Mouse (Mus musculus): ENCODE data around the gene Cbs. TPM values are rescaled to one million over a fixed set of nuclear protein-coding genes. Genes with fewer than 3 reads are reported as not detected.
A peak's percentile ranks its signal among the peaks of the same experiment; 100 is the strongest.
"Not testable (repeated sequence)": the region's sequence is repeated elsewhere in the genome, so short reads cannot be mapped to it uniquely, and the experiment has no call there.

Cbs gene
- total RNA-seq, 2 experiments from 2014 or later: 0.32 to 1.9 TPM

DNA sequence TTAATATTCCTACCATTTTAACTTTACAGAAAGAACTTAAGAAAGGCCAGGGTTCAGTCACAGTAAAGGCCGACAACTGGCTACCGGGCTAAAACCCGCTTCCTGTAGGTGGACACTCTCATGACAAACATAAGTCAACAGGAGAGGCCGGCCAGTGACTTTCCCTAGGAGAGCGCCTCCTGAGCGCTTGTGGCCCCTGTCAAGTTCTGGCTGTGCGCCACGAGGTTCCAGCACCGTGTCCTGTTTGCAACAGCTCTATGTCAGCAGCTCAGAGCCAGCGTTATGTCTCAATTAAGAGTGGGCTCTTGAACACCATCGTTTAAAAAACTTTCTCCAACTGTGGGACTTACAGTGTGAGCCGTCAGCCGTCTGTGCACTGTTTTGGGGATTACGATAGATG is 15.1 kb upstream of the Cbs start:
- intact Hi-C loops (cut with DNase I): no loop called here
- DNase-seq: peak; percentile 14 to 23

DNA sequence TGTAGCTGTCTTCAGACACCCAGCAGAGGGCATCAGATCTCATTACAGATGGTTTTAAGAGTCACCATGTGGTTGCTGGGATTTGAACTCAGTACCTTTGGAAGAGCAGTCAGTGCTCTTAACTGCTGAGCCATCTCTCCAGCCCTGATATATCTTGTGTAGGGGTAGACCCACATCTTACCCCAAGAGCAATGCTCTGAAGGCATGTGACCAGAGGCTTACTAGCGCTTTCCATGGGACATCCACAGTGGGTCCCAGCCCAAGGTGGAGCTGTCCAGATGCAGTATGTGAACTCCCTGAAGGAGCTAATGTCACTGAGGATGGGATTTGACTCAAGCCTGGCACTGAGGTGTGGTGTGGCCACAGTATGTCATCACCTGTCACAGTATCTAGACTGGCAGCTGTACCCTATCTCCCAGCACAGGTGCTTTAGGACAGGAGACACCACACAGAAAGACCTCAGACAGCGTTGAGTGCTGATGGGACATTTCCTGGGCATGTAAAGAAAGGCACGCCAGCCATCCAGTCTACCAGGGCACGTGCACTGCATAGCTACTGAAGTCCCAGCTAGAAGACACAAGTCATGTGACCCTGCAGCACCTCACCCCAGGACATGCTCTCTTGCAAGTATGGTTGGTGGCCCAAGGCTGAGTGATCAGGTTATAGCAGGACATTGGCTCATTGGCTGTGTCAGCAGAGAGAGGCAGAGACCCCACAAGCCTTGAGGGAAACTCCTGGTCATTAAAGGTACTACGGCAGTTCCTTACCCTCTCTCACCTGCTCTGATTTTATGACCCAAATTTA is 9.4 kb upstream of the Cbs start:
- intact Hi-C loops (cut with DNase I): no loop called here
- DNase-seq: no peak

DNA sequence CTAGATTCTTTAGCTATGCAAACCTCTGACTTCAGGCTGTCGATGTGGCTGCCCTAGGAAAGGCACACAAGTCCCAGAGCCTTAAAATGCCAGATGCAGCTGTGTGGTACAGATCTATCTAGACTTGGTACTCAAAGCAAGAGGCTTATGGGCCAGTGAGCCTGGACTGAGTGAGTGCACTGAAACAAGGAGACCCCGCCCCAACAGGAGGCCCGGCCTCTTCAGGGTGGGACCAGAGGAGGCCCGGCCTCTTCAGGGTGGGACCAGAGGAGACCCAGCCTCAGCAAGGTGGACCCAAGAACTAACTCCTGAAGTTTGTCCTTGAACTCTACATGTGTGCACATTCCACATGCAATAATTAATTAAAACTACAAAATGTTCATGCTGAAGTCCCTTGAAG is 5.9 kb upstream of the Cbs start:
- DNase-seq: no peak
- intact Hi-C loops (cut with DNase I): no loop called here

DNA sequence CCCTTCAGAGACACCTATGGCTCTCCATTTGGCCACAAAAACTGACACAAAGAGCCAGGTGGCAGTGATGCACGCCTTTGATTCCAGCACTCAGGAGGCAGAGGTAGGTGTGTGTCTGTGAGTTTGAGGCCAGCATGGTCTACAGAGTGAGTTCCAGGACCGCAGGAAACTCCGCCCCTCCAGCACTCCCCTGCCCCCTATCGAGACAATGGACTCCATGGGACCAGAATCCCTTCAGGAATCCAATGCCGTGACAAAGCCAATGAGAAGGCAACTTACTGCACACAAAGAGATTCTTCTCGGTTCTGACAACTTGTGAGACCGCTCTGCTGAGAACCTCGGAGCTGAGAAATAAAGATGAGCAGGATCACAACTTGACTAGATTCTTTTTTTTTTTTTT is 5.3 kb upstream of the Cbs start:
- no peak for DNase-seq
- intact Hi-C loops (cut with DNase I): no loop called here

DNA sequence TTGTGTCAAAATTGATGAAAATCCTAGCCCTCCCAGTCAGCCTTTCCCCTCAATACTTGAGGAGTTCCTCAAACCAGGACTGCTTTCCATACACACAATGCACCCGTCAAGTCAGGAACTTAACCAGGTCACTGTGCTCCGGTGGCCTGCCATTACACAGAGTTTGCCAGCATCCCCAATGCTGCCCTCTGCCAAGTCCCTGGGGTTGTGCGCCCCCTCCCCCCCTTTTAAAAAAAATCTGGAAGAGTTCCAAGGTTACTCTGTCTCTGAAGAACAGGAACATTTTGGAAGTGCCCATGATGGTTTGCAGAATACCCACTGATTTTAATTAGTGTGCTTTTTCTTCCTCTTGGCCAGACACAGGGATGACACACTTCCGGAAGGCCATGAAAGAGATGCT is 2.6 kb upstream of the Cbs start:
- intact Hi-C loops (cut with DNase I): loop anchor here (2.0 kb wide), 1 partner anchor 17 kb away; no protein-coding TSS in a partner anchor
- no peak for DNase-seq

DNA sequence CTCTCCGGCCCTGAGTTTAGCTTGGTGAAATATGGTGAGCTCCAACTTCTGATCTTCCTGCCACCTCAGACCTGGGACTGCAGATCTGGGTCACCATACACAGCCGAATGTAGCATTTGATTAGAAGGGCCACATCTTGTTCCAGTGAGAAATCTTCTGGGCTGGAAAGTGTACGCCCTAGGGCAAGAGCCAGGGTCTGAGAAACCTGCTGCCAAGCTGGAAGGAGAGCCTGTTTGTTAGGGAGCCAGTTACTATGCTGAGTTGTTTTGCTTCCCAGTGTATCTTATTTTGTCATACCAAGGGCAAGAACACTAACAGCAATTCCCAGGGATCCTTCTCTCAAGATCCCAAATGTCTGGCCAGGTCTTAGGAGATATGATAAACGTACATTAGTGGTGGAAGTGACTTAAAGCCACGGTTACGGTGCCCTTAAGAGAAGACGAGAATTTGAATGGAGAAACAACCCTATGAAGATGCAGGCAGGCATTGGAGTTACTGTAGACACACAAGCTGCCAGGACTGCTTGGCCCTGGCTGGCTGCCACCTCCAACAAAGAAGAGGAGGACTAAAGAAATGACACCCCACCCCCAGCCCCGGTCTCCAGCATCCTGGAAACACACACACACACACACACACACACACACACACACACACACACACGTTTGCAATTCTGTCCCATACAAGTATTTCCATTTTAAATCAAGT is 980 bp upstream of the Cbs start:
- DNase-seq: peak; percentile 56 to 57
- intact Hi-C loops (cut with DNase I): no loop called here

DNA sequence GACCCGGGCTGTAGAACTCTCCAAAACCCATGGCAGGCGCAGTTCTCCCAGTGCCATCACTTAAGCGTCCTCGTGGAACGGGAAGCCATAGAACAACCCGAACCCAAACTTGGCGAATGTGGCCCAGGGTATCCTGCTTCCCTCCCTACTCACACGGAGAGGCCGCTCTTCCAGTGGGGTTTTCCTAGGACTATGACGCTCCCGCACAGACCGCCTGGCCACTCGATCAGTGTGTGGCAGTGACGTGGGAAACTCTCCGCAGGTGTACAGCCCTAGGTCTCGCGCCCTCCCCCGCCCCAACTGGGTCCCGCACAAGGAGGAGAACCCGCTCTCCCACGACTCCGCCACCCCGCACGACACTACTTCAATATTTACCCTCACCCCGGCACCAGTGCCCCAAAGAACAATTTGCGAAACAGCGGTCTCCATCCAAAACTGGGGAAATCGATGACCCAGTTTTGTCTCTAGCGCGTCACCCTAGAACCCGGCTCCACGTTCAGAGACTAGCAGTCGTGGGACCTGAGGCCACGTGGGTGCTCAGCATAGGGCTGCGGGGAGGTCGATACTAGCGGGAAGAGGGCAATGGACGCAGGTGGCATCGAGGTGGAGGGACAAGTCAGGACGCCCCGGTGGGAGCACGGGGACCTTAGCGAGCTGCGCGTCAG is 629 bp downstream of the Cbs start:
- intact Hi-C loops (cut with DNase I): no loop called here
- peak in 1 of 2 experiments; percentile 12 for DNase-seq

DNA sequence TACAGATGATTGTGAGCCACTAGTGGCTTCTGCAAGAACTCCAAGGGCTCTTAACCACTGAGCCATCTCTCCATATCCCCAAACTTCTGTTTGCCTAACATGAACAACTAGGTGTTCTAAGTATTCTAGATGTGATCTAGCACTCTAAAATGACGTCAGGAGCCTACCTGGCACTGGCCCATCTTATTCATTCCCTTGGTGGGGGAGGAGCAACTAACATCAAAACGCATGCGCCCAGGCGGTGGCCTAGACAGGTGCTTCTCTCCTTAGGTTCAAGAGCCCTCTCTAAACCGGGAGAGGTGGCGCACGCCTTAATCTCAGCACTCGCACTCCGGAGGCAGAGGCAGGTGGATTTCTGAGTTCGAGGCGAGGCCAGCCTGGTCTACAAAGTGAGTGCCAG is 1.3 kb downstream of the Cbs start:
- intact Hi-C loops (cut with DNase I): no loop called here
- no peak for DNase-seq

DNA sequence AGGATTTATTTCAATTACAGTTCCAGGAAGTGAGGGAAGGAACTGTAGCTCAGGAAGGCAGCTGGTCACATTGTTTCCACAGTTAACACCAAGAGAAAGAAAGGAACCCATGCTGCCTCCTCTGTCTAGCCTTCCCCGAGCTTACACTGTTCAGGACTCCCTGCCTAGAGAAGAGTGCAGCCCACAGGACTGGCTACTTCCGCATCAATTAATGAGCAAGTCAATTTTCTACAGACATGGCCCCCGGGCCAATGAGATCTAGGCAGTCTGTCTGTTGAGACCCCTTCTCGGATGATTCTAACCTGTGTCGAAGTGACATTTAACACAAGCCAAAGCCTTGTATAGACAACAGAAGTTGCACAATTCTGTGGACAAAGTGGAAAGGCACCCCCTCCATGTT is 2.1 kb downstream of the Cbs start:
- no peak for DNase-seq
- intact Hi-C loops (cut with DNase I): no loop called here

DNA sequence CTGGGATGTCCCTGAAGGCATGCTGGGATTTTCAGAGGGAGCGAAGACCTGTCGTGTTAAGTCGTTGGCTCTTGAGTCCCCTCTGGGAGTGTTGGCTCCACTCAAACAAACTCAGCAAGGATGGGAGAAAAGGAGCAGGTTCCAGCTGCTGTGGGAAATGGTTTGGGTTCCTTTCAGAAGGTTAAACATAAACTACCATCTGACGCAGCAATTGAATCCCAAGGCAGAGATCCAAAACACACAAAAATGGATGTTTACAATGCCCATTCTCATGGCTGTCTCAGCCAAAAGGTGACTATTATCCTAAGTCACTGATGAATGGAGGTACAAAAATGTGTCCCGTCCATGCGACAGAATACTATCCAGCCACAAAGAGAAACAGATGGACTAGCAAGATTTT is 4.0 kb downstream of the Cbs start:
- intact Hi-C loops (cut with DNase I): no loop called here
- no peak for DNase-seq

DNA sequence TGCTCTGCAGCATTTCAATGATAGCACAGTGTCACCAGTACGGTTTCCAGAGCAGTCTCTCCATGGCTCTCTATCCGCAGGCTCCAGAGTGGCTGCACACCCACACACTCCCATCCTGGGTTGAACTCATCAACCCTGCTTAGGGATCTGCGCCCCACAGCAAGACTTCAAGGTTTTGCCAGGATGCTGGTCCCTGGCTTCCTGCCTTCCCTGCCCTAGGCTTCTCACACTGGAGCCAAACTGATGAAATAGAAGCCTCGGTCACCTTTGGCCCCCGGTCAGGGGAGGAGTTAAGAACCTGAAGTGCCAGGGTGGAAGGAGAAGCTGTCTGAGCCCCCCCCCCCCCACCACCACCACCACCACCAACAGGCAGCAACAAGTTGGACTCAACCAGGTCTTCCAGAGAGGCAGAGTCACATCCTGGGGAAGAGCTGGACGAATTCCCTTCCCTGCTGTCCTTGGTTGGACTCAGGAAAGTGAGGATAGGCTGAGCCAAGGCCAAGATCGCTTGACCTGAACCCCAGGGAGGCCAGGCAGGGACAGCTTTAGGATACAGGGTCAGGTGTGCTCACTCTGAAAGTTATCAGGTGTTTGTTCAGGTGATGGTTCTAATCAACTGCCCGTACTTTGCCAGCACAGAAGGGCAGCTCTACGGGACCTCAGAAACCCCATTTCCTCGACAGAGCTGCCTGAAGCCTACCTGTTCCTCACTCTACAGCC is 5.8 kb downstream of the Cbs start:
- intact Hi-C loops (cut with DNase I): no loop called here
- no peak for DNase-seq

DNA sequence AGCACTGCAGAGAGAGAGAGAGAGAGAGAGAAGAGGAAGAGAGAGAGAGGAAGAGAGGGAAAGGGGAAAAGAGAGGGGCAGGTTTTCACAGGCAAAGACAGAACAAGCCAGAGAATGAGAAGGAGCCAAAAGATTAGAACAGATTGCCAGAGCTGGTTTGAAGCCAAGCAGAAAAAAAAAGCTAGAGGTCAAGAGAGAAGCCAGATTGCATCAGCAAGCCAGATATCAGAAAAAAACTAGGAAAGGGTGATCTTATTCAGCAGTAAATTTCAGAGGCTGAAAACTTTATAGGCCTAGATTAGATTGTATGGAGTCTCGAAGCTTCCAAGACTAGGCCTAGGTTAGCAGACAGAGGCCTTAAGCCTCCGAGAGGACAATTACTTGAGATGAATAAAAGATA is 9.1 kb downstream of the Cbs start:
- intact Hi-C loops (cut with DNase I): no loop called here
- DNase-seq: no peak

DNA sequence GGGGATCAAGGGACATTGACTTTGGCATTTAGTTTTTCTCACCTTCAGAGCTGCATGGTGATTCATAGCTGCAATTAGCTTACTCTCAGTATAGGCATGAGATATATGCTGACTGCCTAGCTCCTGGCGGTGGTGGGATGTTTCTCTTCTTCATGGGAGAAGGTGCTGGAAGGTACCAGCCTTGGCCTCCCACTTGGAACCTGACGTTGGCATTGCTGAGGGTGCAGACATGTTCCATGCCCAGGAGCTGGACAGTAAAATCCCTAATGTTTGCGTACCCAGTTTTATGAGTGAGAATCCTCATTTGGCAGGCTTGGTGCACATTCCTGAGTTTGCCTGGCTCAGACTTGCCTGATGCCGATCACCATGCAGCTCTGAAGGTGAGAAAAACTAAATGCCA is 13.9 kb downstream of the Cbs start:
- intact Hi-C loops (cut with DNase I): no loop called here

DNA sequence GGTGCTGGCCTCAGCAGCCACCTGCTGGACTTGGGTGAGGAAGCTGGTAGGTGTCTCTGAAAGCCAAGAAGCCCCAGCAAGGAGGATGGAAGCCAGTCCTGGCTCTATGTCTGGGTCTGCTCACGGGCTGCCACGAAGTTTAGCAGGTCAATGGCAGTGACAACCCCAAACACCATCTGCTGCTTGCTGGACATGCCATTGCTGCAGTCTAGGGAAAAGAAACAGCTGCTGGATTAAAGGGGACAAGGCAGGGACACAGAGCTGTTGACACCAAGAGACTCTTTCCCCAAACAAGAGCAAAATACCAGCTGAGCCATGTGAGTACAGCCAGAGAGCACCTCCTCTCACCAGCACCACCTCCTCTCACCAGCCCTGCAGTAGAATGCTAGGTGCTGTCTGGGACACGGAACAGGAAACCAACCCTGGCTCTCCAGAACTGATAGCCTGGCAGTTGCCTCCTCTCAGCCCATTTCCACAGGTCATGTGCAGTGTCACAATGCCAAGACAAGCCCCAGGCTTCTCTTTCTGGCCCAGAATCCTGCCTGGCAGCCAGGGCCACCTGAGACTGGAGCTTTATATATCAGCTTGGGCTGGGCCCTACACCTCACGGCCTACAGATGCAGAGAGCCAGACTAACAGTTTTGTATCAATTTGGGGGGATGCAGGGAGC is 23.8 kb downstream of the Cbs start:
- intact Hi-C loops (cut with DNase I): no loop called here
- peak; percentile 47 to 53 for DNase-seq

More for the DNA sequence above, 13.9 kb downstream of the Cbs start:
- DNase-seq: no peak

DNA sequence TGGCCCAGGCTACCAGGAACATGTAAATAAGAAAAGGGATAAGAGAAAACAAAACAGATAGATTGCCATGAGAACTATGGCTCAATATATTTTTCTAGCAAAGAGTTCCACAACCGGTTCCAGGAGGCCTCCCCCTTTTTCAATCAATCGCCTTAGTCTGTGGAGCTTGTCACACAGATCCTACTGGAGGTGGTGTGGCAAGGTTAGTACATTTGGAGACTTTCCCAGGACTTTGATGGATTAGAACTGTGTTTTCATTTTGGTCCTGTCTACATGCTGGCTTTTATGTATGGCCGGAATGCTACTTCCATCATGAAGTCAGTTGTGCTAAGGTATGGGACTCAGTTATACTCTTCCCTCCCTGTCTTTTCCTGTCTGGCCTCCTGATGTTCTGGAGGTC is 27.1 kb downstream of the Cbs start:
- intact Hi-C loops (cut with DNase I): no loop called here
- no peak for DNase-seq

DNA sequence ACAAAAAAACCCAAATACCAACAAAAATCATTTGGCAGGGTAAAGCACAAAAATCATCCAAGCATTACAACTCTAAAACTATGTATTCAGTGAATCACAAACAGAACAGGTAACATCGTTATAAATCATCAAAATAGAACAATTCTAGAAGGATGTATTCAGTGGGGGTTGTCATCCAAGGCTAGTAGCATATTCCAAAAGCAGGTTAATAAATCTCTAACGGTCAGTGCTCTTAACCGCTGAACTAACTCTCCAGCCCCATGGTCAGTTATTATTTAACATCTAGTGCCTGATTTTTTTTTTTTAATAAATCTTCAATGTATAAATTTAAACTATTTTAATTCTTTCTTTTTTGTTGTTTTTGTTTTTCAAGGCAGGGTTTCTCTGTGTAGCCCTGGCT is 27.9 kb downstream of the Cbs start:
- intact Hi-C loops (cut with DNase I); DNase-seq: not testable (repeated sequence)

DNA sequence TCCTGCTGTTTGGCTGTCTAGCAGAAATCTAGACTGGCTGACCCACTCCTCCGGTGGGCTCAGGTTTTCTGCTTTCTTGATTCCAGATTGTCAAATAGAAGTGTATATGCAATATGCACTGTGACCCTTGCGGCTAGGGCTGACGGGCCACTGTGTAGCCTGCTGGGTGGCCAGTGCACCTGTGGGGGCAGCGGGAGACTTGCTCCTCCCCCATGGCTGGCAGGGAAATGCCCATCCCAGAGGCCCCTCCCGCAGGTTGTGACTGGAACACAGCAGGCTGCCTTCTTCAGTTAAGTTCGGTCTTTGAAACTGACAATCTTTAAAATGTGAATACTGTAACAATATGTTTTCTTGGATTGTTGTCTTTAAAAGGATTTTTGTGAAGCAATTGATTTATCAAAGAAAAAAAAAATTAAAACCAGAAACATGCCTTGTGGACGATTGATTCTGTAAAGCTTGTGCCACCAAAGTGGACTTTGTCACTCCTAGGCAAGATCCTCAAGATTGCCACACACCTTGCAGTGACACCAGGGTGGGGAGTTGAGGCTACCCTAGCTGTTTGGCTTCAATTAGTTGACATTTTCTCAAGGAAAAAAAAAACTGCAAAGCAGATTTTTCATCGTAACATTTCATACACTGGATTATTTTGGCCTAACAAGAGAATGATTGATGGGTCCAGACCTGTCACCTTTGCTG is 29.6 kb downstream of the Cbs start:
- intact Hi-C loops (cut with DNase I): no loop called here
- DNase-seq: no peak

DNA sequence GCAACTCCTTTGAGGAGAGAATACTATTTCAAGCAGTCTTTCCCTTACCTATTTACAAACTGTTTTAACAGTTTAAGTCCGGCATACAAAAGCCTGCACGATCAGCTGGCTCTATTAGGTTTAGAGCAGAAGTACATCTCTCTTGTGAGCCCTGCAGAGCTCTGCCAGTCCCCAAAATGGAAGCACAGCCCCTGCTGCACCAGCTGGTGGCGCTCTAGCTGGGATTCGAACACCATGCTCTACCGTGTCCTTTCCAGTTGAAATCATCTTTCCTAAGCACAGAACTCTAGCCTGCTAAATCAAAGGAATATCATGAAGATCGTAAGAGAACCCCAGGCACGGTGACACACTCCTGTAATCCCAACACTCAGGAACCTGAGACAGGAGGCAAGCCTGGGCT is 30.6 kb downstream of the Cbs start:
- DNase-seq: no peak
- intact Hi-C loops (cut with DNase I): no loop called here

DNA sequence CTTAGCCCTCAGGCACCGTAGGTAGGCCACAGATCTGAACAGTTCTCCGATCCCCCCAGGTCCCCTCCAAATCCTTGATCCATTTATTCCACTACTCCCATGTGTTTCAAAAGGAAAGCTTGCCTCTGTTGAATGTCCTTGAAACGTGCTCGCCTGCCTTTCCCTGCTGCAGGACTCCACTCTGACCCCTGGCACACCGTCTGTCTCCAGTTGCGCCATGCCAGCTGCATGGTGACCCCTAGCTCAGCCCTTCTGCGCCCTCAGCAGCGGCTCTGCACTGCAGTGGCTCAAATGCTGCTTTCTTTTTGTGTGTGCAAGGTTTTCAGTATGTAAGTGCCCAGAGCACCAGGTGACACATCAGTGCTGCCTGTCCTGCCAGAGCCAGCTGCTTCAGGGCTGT is 38.4 kb downstream of the Cbs start:
- DNase-seq: no peak
- intact Hi-C loops (cut with DNase I): no loop called here

DNA sequence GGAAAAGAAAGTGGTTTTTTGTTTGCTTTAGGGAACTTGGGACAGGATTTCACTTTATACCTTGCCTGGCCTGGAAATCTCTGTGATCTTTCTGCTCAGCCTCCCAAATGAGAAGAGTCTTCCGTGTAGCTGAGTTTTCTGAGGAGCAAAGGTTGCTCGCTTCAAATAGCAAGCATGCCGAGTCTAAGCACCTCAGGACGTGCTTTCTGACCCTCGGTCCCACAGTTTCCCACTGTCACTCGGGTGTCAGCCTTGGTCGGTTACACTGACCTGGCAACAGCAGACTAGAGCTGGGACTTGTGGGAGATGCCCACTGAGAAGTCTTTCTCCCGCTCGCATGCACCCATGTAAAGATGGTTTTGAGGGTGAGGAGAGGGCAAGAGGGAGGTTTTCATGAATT is 39.1 kb downstream of the Cbs start:
- no peak for DNase-seq
- intact Hi-C loops (cut with DNase I): no loop called here
